Mouse (Mus musculus) lung, embryonic 14.5 days (tissue): ENCODE measurements at regions not wholly inside any gene's neighbourhood (a gene's known extent, or its start where the extent isn't known, plus 50 kb on each side); places are given as distances from the start of the nearest gene placed in this dataset.

Experiments used
- ATAC-seq: fragments of 200-750 bp; cut with Nextera tagmentation; 2 replicates; pipeline ENCODE4 v1.8.0; 2017; ENCODE audit warnings: mild to moderate bottlenecking, moderate TSS enrichment, moderate library complexity; ENCODE audit not compliant: insufficient read depth
- DNase-seq: peaks from one replicate; pipeline ENCODE4 v3.0.0-alpha.2; 2015
- H3K27ac ChIP-seq: fragments of 300-500 bp; sonication (generic); 2 replicates; pipeline ENCODE4 v1.5.1; 2014; ENCODE audit warnings: low read depth, mild to moderate bottlenecking, moderate library complexity
- H3K27me3 ChIP-seq: fragments of 300-500 bp; sonication (generic); 2 replicates; pipeline ENCODE4 v1.6.1; 2014; ENCODE audit warnings: low read length, control low read depth; ENCODE audit not compliant: insufficient read depth
- H3K36me3 ChIP-seq: fragments of 300-500 bp; sonication (generic); 2 replicates; pipeline ENCODE4 v1.6.1; 2014; ENCODE audit warnings: control low read depth; ENCODE audit not compliant: insufficient read depth
- H3K4me1 ChIP-seq: fragments of 300-500 bp; sonication (generic); 2 replicates; pipeline ENCODE4 v1.6.1; 2014; ENCODE audit warnings: antibody characterized with exemption, control low read depth; ENCODE audit not compliant: insufficient read depth
- H3K4me2 ChIP-seq: fragments of 300-500 bp; sonication (generic); 2 replicates; pipeline ENCODE4 v1.6.1; 2014; ENCODE audit warnings: mild to moderate bottlenecking
- H3K4me3 ChIP-seq: fragments of 300-500 bp; sonication (generic); 2 replicates; pipeline ENCODE4 v1.5.1; 2014; ENCODE audit warnings: low read depth, low read length
- H3K9ac ChIP-seq: fragments of 300-500 bp; sonication (generic); 2 replicates; pipeline ENCODE4 v1.6.1; 2014
- H3K9me3 ChIP-seq: fragments of 300-500 bp; sonication (generic); 2 replicates; pipeline ENCODE4 v1.6.1; 2016; ENCODE audit warnings: low read depth, low read length, control low read depth
- CTCF ChIP-seq: IDR thresholded peaks from 2 replicates; pipeline ENCODE4 v1.5.1; 2016; ENCODE audit warnings: antibody characterized with exemption, low read depth
- WGBS: fragments of 180-500 bp; shearing (Covaris S2); extraction: QIAGEN DNeasy Blood & Tissue Kit; methylation state at CpG from one replicate; pipeline ENCODE4 v1.1.7; 2014; 5-methylcytosine and 5-hydroxymethylcytosine counted together

DNA sequence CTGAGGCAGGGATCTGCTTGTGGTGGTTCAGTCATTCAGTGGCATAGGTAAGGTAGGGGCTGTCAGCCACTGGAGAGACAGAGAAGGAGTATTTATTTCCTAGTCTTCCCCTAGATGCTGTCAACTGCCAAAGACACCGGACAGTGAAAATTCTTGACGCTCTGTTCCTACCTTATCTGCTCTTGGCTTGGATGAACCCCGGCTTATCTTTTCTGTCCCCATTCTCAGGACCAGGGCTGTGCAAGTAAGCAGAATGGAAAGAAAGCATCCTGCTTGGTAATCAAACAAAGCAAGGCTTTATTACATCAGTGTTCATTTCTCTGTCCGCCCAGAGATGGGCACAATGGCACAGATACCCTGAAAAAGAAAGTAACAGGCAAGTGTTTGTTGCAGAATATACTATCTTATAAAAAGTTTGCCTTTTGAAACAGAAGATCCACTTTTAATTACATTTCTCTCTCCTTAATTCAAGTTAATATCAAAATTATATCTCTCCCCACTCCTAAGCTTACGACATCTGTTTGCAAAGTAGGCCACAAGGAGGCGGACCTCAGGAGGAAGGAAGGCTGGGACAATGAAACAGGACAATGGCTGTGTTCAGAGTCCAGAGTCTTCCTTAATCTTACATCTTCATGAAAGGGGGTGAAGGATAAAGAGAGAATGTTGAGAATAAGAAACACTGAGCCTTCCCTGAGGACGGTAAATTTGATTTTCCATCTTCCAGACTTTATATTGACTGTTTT lies 316.8 kb upstream of the Ubash3b start:
- Histone ChIP-seq H3K9me3 (no peaks in the 10 kb centered on the region), H3K27ac (no peak overlapping the region), H3K27me3 (no peaks in the 10 kb centered on the region), H3K4me2 (no peak overlapping the region), H3K4me1 (no peaks in the 10 kb centered on the region), H3K36me3 (no peaks in the 10 kb centered on the region), H3K9ac (no peak overlapping the region), H3K4me3 (no peak overlapping the region)
- peak; percentile 34 for TF ChIP-seq CTCF
- no peak for DNase-seq
- ATAC-seq: no peak
- WGBS: 81% methylated on average over 7 of the region's 7 CpGs

DNA sequence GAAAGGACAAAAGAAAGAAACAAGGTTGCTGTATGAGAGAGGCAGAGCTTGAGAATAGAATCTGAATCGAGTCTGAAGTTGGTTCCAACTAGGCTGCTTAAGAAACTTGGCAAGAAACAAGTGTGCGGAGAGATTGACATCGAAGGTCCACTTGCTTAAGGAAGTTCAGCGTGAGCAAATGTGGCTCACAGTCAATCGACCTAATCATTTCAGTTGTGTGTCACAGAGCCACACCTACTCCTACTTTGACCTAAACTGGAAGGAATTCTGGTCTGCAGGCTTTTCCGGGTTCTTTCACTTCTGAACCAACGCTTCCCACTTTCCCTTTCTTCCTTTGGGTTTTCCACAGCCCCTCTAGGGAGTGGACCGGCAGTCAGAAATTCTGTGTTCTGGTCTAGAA lies 313.8 kb upstream of the Ubash3b start:
- ATAC-seq (no peak), DNase-seq (peak; percentile 48)
- H3K4me2 ChIP-seq: peak overlapping the region; percentile 37; the same call in 1 of the 2 replicates
- no peak overlapping the region for H3K27ac ChIP-seq
- H3K9me3 ChIP-seq: no peaks in the 10 kb centered on the region
- no peak overlapping the region for H3K9ac ChIP-seq
- WGBS: 57% methylated on average over 8 of the region's 8 CpGs
- H3K4me1 ChIP-seq: peaks cover 4% of the 10 kb centered on the region; the same call in 1 of the 2 replicates
- TF ChIP-seq CTCF: no peak
- no peaks in the 10 kb centered on the region for H3K27me3 ChIP-seq
- H3K36me3 ChIP-seq: no peaks in the 10 kb centered on the region
- no peak overlapping the region for H3K4me3 ChIP-seq

DNA sequence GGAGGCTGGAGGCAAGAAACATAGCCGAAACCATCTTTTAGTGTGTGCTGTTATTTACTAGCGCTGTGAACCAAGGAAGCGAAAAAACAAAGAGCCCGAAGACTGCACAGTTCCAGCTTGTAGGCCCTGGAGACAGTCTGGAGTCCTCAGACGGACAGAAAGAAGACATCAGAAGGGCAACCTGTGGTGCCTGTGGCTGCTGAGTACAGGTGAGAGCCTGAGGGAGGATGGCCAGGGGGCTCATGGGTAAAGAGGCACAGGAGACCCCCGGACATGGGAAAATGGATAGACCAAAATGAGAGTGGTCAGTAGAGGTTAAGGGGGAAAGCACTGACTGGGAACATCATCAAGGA lies 313.4 kb upstream of the Ubash3b start:
- H3K4me3 ChIP-seq: no peak overlapping the region
- peaks cover 8% of the 10 kb centered on the region; the same call in 1 of the 2 replicates for H3K4me1 ChIP-seq
- no peaks in the 10 kb centered on the region for H3K36me3 ChIP-seq
- peak; percentile 32; the same call in 1 of the 2 replicates for ATAC-seq
- H3K27ac ChIP-seq: no peak overlapping the region; the same call in 1 of the 2 replicates
- peak overlapping the region; percentile 37; the same call in 1 of the 2 replicates for H3K4me2 ChIP-seq
- no peak for DNase-seq
- no peak for TF ChIP-seq CTCF
- H3K9me3 ChIP-seq: no peaks in the 10 kb centered on the region
- no peaks in the 10 kb centered on the region for H3K27me3 ChIP-seq
- no peak overlapping the region for H3K9ac ChIP-seq
- 64% methylated on average over 6 of the region's 6 CpGs for WGBS

- H3K9ac ChIP-seq: no peak overlapping the region
- TF ChIP-seq CTCF: peak; percentile 98
- peak; percentile 81 for ATAC-seq
- H3K9me3 ChIP-seq: no peaks in the 10 kb centered on the region
- no peak overlapping the region; the same call in 1 of the 2 replicates for H3K27ac ChIP-seq
- WGBS: 36% methylated on average over 11 of the region's 11 CpGs
- H3K4me2 ChIP-seq: peak overlapping the region; percentile 37; the same call in 1 of the 2 replicates
- H3K4me3 ChIP-seq: no peak overlapping the region
- H3K36me3 ChIP-seq: no peaks in the 10 kb centered on the region
- peaks cover 8% of the 10 kb centered on the region for H3K4me1 ChIP-seq
- peak; percentile 92 for DNase-seq
- no peaks in the 10 kb centered on the region for H3K27me3 ChIP-seq
Observed at GRCm38 (mm10) chr9:41474244-41474944, 312.9 kb upstream of the Ubash3b start.

DNA sequence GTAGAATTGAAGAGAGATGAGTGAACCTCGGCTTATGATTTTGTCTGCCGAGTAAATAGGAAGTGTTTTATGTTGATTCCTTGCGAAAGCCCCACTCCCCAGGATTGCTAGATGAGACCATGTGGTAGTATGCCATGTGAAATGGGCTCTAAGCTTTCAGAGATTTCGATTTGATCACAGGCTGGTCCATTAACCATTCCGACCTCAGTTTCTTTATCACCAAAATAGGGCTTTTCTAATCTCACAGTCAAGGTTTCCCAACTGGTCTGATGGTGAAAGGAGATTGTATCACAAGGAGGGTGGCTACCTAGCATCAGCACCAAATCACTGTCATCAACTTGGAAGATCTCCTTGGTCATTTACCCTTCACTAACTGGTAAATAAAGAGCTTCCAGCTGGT lies 312.0 kb upstream of the Ubash3b start:
- ATAC-seq: no peak
- Histone ChIP-seq H3K4me2 (no peak overlapping the region), H3K27me3 (no peaks in the 10 kb centered on the region), H3K36me3 (no peaks in the 10 kb centered on the region), H3K27ac (no peak overlapping the region), H3K4me3 (no peak overlapping the region), H3K9me3 (no peaks in the 10 kb centered on the region), H3K4me1 (peaks cover 8% of the 10 kb centered on the region), H3K9ac (no peak overlapping the region)
- no peak for TF ChIP-seq CTCF
- no peak for DNase-seq
- 80% methylated on average over 5 of the region's 5 CpGs for WGBS

- Histone ChIP-seq H3K9ac (no peak overlapping the region), H3K4me1 (peaks cover 8% of the 10 kb centered on the region), H3K27ac (no peak overlapping the region), H3K4me2 (no peak overlapping the region), H3K27me3 (no peaks in the 10 kb centered on the region), H3K9me3 (no peaks in the 10 kb centered on the region), H3K4me3 (no peak overlapping the region), H3K36me3 (no peaks in the 10 kb centered on the region)
- TF ChIP-seq CTCF: no peak
- DNase-seq (no peak), ATAC-seq (no peak)
- WGBS: 88% methylated on average over 3 of the region's 3 CpGs
Observed at GRCm38 (mm10) chr9:41471345-41471744, 309.8 kb upstream of the Ubash3b start.

- H3K4me3 ChIP-seq: no peak overlapping the region
- ATAC-seq: peak; percentile 80
- TF ChIP-seq CTCF: no peak
- no peak overlapping the region for H3K9ac ChIP-seq
- H3K27me3 ChIP-seq: no peaks in the 10 kb centered on the region
- peaks cover 8% of the 10 kb centered on the region for H3K4me1 ChIP-seq
- WGBS: 32% methylated on average over 6 of the region's 6 CpGs
- H3K4me2 ChIP-seq: no peak overlapping the region
- peak overlapping the region; percentile 52; the same call in 1 of the 2 replicates for H3K27ac ChIP-seq
- DNase-seq: peak; percentile 66
- no peaks in the 10 kb centered on the region for H3K36me3 ChIP-seq
- H3K9me3 ChIP-seq: no peaks in the 10 kb centered on the region
Observed at GRCm38 (mm10) chr9:41470010-41470409, 308.5 kb upstream of the Ubash3b start.
